Mouse (Mus musculus) heart, postnatal 36 days (tissue): Measurements from ENCODE around the gene Mef2c. TPM values are rescaled to one million over a fixed set of nuclear protein-coding genes. Genes with fewer than 3 reads are reported as not detected.

Source experiments
- DNase-seq, 2 experiments: peaks; one replicate each; pipeline ENCODE4 v3.0.0; 2021 to 2022
- intact Hi-C: fragments of 180-260 bp; cut with DNase I; formaldehyde crosslinking; loops from one replicate; pipeline ENCODE4 v1.15.1; 2025
- total RNA-seq, 2 experiments: library from RNA; stranded (reverse); gene quantifications; 2 replicates each; pipeline ENCODE4 v1.2.3; 2021

Mef2c gene
- total RNA-seq, 2 experiments from 2014 or later, result 57.7 to 73.6 TPM

- DNase-seq, result no peak
- intact Hi-C loops, result no loop called here
Measured at GRCm38 (mm10) chr13:83566834-83567534, 63.1 kb downstream of the Mef2c start.

GRCm38 (mm10) chr13:83567681-83568080 lies 63.8 kb downstream of the Mef2c start:
- intact Hi-C loops, result no loop called here
- no peak for DNase-seq

- DNase-seq, result no peak
- intact Hi-C loops, result no loop called here
Measured at GRCm38 (mm10) chr13:83568759-83569256, 65.0 kb downstream of the Mef2c start.

GRCm38 (mm10) chr13:83571973-83572447 lies 68.2 kb downstream of the Mef2c start:
- intact Hi-C loops, result loop anchor here (1.0 to 5.0 kb wide), 2 partner anchors 48 to 80 kb away; no protein-coding TSS in a partner anchor
- peak; percentile 63 to 73 for DNase-seq

- DNase-seq, result no peak
- intact Hi-C loops, result loop anchor here (1.0 to 5.0 kb wide), 2 partner anchors 48 to 80 kb away; no protein-coding TSS in a partner anchor
Measured at GRCm38 (mm10) chr13:83572469-83572868, 68.6 kb downstream of the Mef2c start.

GRCm38 (mm10) chr13:83573327-83573726 lies 69.5 kb downstream of the Mef2c start:
- peak in 1 of 2 experiments; percentile 57 for DNase-seq
- intact Hi-C loops, result loop anchor here (5.0 kb wide), 1 partner anchor 79 kb away; no protein-coding TSS in a partner anchor

GRCm38 (mm10) chr13:83573855-83574583 lies 70.2 kb downstream of the Mef2c start:
- intact Hi-C loops, result loop anchor here (2.0 to 5.0 kb wide), 2 partner anchors 29 to 78 kb away; no protein-coding TSS in a partner anchor

GRCm38 (mm10) chr13:83574866-83575265 lies 71.0 kb downstream of the Mef2c start:
- intact Hi-C loops, result loop anchor here (2.0 to 5.0 kb wide), 2 partner anchors 28 to 77 kb away; no protein-coding TSS in a partner anchor
- no peak for DNase-seq

More at GRCm38 (mm10) chr13:83573855-83574583, 70.2 kb downstream of the Mef2c start:
- no peak for DNase-seq

- DNase-seq, result no peak
- intact Hi-C loops, result no loop called here
Measured at GRCm38 (mm10) chr13:83579410-83579809, 75.6 kb downstream of the Mef2c start.

- no peak for DNase-seq
- intact Hi-C loops, result no loop called here
Measured at GRCm38 (mm10) chr13:83580856-83581255, 77.0 kb downstream of the Mef2c start.

GRCm38 (mm10) chr13:83582564-83582963 lies 78.7 kb downstream of the Mef2c start:
- intact Hi-C loops, result no loop called here
- DNase-seq, result no peak

- no peak for DNase-seq
- intact Hi-C loops, result no loop called here
Measured at GRCm38 (mm10) chr13:83583881-83584280, 80.0 kb downstream of the Mef2c start.

- intact Hi-C loops, result no loop called here
- no peak for DNase-seq
Measured at GRCm38 (mm10) chr13:83585359-83585758, 81.5 kb downstream of the Mef2c start.

GRCm38 (mm10) chr13:83588186-83588585 lies 84.4 kb downstream of the Mef2c start:
- no peak for DNase-seq
- intact Hi-C loops, result no loop called here

- intact Hi-C loops, result no loop called here
- DNase-seq, result no peak
Measured at GRCm38 (mm10) chr13:83590886-83591285, 87.1 kb downstream of the Mef2c start.

- intact Hi-C loops, result no loop called here
- DNase-seq, result no peak
Measured at GRCm38 (mm10) chr13:83595429-83595828, 91.6 kb downstream of the Mef2c start.

GRCm38 (mm10) chr13:83596989-83597738 lies 93.3 kb downstream of the Mef2c start:
- intact Hi-C loops, result no loop called here
- DNase-seq, result no peak

- no peak for DNase-seq
- intact Hi-C loops, result no loop called here
Measured at GRCm38 (mm10) chr13:83597739-83598210, 93.9 kb downstream of the Mef2c start.

GRCm38 (mm10) chr13:83600301-83600700 lies 96.5 kb downstream of the Mef2c start:
- intact Hi-C loops, result no loop called here
- DNase-seq, result no peak

GRCm38 (mm10) chr13:83601741-83602140 lies 97.9 kb downstream of the Mef2c start:
- intact Hi-C loops, result loop anchor here (2.0 kb wide), 1 partner anchor 27 kb away; no protein-coding TSS in a partner anchor
- no peak for DNase-seq
